Mouse (Mus musculus): ENCODE measurements around the gene Hoxd10. TPM values are rescaled to one million over a fixed set of nuclear protein-coding genes. Genes with fewer than 3 reads are reported as not detected.

Hoxd10 gene
- total and polyA plus RNA-seq, 3 experiments = not detected

DNA sequence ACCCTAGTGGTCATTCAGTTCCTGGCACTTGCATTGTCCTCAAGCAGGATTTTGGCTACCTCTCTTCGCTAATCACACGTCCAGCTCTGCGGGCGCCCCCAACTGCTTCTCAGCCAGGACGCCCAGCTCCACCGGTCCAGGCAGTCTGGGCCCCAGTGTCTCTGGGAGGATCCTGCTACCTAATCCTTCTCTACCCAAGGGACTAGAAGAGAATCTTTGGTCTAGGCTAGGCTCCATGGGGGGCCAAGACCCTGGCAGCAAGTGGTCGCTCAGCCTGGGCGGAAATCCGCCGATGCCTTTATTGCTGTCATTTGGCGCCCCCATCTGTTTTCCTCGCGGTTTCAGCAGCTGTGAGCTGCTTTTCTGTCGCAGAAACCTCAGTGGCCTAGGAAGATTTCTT lies 30.0 kb upstream of the Hoxd10 start:
- no peak overlapping the region for H3K9ac ChIP-seq (ENCODE audit: low read depth, low read length)
- H3K4me3 ChIP-seq = no peak overlapping the region
- no peak overlapping the region for H3K27ac ChIP-seq
- H3K79me2 ChIP-seq (replicated peaks; ENCODE audit: control insufficient read depth, insufficient read depth, low read length) = no peaks in the 10 kb centered on the region
- H3K4me1 ChIP-seq (ENCODE audit: control insufficient read depth, insufficient read depth, low read length) = no peaks in the 10 kb centered on the region
- TF ChIP-seq POLR2A (IDR thresholded peaks at IDR 0.05; ENCODE audit: insufficient read depth, low read depth, low read length) = no peak
- peak; percentile 63 for TF ChIP-seq CTCF (IDR thresholded peaks at IDR 0.05)
- no peak for TF ChIP-seq EP300 (IDR thresholded peaks at IDR 0.05; ENCODE audit: insufficient read depth, low read depth, low read length)
- intact Hi-C loops (cut with DNase I) = loop anchor here (2.0 kb wide), 1 partner anchor 595 kb away; no protein-coding TSS in a partner anchor
- 5% methylated on average over 14 of the region's 14 CpGs for WGBS
- peaks cover 36% of the 10 kb centered on the region for H3K27me3 ChIP-seq (ENCODE audit: control insufficient read depth, insufficient read depth, low read length)
- DNase-seq = no peak
- H3K36me3 ChIP-seq (ENCODE audit: control insufficient read depth, insufficient read depth, low read length) = no peaks in the 10 kb centered on the region

DNA sequence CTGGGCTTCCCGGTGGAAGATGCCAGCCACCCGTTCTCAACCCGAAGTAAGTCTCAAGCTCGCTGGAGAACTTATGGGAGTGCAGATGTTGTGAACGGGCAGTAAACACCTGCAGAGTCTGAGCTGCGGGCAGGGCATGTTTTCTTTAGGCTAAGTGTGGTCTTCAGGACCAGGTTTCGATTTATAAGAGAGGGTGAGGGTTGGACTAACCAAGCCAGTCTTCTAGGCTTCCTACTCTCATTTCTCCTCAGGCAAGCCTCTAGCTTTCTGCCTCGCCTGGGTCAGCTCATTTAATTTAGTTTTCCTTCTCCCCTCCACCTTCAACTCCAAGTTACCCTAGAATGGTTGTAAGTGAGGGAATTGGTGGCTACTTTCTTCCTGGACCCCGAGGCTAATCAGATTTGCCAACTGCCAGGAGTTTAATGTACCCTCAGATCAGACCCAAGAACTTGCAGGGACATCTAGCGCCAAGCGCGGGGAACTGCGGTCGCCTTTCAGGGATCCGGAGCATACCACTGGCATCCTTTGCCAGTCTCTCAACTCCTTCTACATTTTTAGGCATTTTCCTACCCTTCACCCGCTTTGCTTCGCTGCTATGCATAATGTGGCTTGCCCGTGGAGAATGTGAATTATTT lies 28.3 kb upstream of the Hoxd10 start:
- Histone ChIP-seq H3K79me2 (replicated peaks; ENCODE audit: control insufficient read depth, insufficient read depth, low read length) (no peaks in the 10 kb centered on the region), H3K36me3 (ENCODE audit: control insufficient read depth, insufficient read depth, low read length) (no peaks in the 10 kb centered on the region), H3K4me1 (ENCODE audit: control insufficient read depth, insufficient read depth, low read length) (no peaks in the 10 kb centered on the region), H3K9ac (ENCODE audit: low read depth, low read length) (no peak overlapping the region), H3K27me3 (ENCODE audit: control insufficient read depth, insufficient read depth, low read length) (peaks cover 35% of the 10 kb centered on the region), H3K4me3 (no peak overlapping the region), H3K27ac (no peak overlapping the region)
- no peak for DNase-seq
- intact Hi-C loops (cut with DNase I) = loop anchor here (2.0 kb wide), 1 partner anchor 597 kb away; no protein-coding TSS in a partner anchor
- TF ChIP-seq CTCF (IDR thresholded peaks at IDR 0.05) = peak; percentile 77
- no peak for TF ChIP-seq POLR2A (IDR thresholded peaks at IDR 0.05; ENCODE audit: insufficient read depth, low read depth, low read length)
- 5% methylated on average over 18 of the region's 18 CpGs for WGBS

DNA sequence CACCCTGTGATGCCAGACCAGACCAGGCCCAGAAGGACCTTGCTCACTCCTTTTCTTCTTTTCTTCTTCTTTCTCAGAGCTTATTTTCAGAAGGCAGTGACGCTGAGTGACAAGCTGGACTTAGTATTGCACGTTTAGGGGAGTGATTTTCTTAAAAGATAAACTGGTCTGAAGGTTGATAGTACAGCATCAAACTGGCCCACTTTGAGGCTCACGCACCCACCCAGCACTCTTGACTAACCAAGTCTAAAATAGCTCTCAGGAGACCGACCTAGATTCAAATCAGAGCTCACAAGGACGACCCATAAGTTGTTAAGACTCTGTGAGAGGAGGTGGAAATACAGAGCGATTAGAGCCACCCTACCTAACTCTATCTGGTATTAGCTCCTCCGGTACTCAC lies 25.3 kb upstream of the Hoxd10 start:
- Histone ChIP-seq H3K27me3 (ENCODE audit: control insufficient read depth, insufficient read depth, low read length) (peaks cover 26% of the 10 kb centered on the region), H3K4me1 (ENCODE audit: control insufficient read depth, insufficient read depth, low read length) (no peaks in the 10 kb centered on the region), H3K36me3 (ENCODE audit: control insufficient read depth, insufficient read depth, low read length) (no peaks in the 10 kb centered on the region), H3K79me2 (replicated peaks; ENCODE audit: control insufficient read depth, insufficient read depth, low read length) (no peaks in the 10 kb centered on the region), H3K27ac (no peak overlapping the region), H3K4me3 (no peak overlapping the region), H3K9ac (ENCODE audit: low read depth, low read length) (no peak overlapping the region)
- peak in 1 of 2 experiments; percentile 12 for DNase-seq
- TF ChIP-seq CTCF (IDR thresholded peaks at IDR 0.05) = no peak
- TF ChIP-seq EP300 (IDR thresholded peaks at IDR 0.05; ENCODE audit: insufficient read depth, low read depth, low read length) = no peak
- TF ChIP-seq POLR2A (IDR thresholded peaks at IDR 0.05; ENCODE audit: insufficient read depth, low read depth, low read length) = no peak
- 6% methylated on average over 7 of the region's 7 CpGs for WGBS
- intact Hi-C loops (cut with DNase I) = no loop called here

DNA sequence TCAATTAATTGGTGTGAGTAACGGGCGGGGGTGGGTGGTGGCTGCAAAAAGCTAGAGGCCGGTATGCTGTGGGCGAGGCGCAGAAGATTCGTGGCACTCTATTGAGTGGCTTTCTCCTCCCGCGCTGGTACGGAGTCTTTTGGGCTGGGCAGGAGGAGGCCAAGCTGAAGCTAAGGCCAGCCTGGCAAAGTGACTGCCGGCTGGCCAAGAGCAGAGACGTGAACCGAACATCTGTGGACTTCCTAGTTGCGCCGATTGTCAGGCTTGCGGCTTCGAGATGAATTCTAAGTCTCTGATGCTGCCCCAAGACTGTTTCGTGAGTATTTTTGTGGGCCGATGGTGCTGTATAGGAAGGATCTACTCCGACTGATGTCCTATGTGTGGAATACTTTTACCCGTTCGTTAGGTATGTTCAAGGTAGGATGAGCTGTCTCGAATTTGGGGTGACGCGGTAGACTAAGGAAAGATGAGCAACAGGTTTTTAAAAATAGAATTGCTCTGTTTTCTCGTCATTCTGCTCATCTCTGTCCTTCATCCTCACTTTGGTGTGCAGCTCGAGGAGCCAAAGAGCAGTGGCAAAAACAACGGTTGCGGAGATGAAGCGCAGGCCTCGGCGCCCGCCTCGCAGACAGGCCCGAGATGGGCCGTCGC lies 24.4 kb upstream of the Hoxd10 start:
- peak in 1 of 2 experiments; percentile 49 for DNase-seq
- H3K27ac ChIP-seq = no peak overlapping the region
- no peaks in the 10 kb centered on the region for H3K79me2 ChIP-seq (replicated peaks; ENCODE audit: control insufficient read depth, insufficient read depth, low read length)
- no peaks in the 10 kb centered on the region for H3K36me3 ChIP-seq (ENCODE audit: control insufficient read depth, insufficient read depth, low read length)
- 6% methylated on average over 36 of the region's 36 CpGs for WGBS
- intact Hi-C loops (cut with DNase I) = no loop called here
- no peak overlapping the region for H3K4me3 ChIP-seq
- H3K27me3 ChIP-seq (ENCODE audit: control insufficient read depth, insufficient read depth, low read length) = peaks cover 24% of the 10 kb centered on the region
- H3K4me1 ChIP-seq (ENCODE audit: control insufficient read depth, insufficient read depth, low read length) = no peaks in the 10 kb centered on the region
- no peak overlapping the region for H3K9ac ChIP-seq (ENCODE audit: low read depth, low read length)
- TF ChIP-seq CTCF (IDR thresholded peaks at IDR 0.05) (no peak), POLR2A (IDR thresholded peaks at IDR 0.05; ENCODE audit: insufficient read depth, low read depth, low read length) (no peak), EP300 (IDR thresholded peaks at IDR 0.05; ENCODE audit: insufficient read depth, low read depth, low read length) (no peak)

DNA sequence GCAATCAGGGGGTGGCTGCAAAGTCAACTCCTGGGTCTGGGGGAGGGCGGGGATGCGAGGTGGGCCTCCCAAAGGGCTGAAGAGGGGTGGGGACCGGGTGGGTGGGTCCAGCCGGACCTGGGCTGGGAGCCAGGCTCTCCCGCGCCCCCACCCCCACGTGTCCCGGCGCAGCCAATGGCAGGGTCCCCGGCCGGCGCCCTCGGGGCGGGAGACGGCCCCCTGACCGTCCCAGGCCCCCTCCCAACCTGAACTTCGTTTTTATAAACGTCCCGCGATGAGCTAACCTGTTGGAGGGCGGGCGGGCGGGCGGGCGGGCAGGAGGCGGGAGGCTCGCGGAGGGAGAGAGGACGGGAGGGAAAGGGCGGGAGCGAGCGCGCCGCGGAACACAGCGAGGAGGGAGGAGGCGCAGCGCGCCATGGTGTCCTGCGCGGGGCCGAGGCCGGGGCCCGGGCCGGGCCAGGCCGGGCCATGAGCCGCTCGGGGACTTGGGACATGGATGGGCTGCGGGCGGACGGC lies 23.8 kb upstream of the Hoxd10 start, which contains the start of gene Hoxd13:
TSS of gene Hoxd13 (plus strand) at position 469 of the 516 bp plus-strand sequence.
- Histone ChIP-seq H3K9ac (ENCODE audit: low read depth, low read length) (no peak within 1 kb of the TSS), H3K27ac (no peak within 1 kb of the TSS), H3K4me1 (ENCODE audit: control insufficient read depth, insufficient read depth, low read length) (no peaks in the 10 kb centered on the region), H3K4me3 (peak within 1 kb of the TSS; percentile 36), H3K27me3 (ENCODE audit: control insufficient read depth, insufficient read depth, low read length) (peaks cover 26% of the 10 kb centered on the region), H3K79me2 (replicated peaks; ENCODE audit: control insufficient read depth, insufficient read depth, low read length) (no peaks in the 10 kb centered on the region), H3K36me3 (ENCODE audit: control insufficient read depth, insufficient read depth, low read length) (no peaks in the 10 kb centered on the region)
- intact Hi-C loops (cut with DNase I) = no loop called here
- WGBS = 1% methylated on average over 45 of the region's 51 CpGs
- TF ChIP-seq CTCF (IDR thresholded peaks at IDR 0.05) = no peak
- TF ChIP-seq EP300 (IDR thresholded peaks at IDR 0.05; ENCODE audit: insufficient read depth, low read depth, low read length) = no peak
- no peak for TF ChIP-seq POLR2A (IDR thresholded peaks at IDR 0.05; ENCODE audit: insufficient read depth, low read depth, low read length)
- DNase-seq = no peak

Data from heart, adult 2 months (tissue).